Mouse (Mus musculus) stomach, embryonic 14.5 days (tissue): ENCODE measurements around the gene Vmn1r152. TPM values are rescaled to one million over a fixed set of nuclear protein-coding genes. Genes with fewer than 3 reads are reported as not detected.
"Not testable (repeated sequence)": the region's sequence is repeated elsewhere in the genome, so short reads cannot be mapped to it uniquely, and the experiment has no call there.

Source experiments
- ATAC-seq: fragments of 200-750 bp; cut with Nextera tagmentation; 2 replicates; pipeline ENCODE4 v1.8.0; 2017; ENCODE audit warnings: low read depth, moderate TSS enrichment; ENCODE audit not compliant: insufficient number of reproducible peaks, insufficient read depth, low FRiP score
- H3K27ac ChIP-seq: fragments of 300-500 bp; sonication (generic); 2 replicates; pipeline ENCODE4 v1.5.1; 2014; ENCODE audit warnings: mild to moderate bottlenecking, low read length, moderate library complexity, mixed read lengths
- H3K27me3 ChIP-seq: fragments of 300-500 bp; sonication (generic); 2 replicates; pipeline ENCODE4 v1.6.1; 2014; ENCODE audit warnings: low read length, control low read depth, mixed read lengths; ENCODE audit not compliant: control insufficient read depth, insufficient read depth
- H3K36me3 ChIP-seq: fragments of 300-500 bp; sonication (generic); 2 replicates; pipeline ENCODE4 v1.6.1; 2014; ENCODE audit warnings: mild to moderate bottlenecking, control low read depth, low read length, moderate library complexity, mixed read lengths; ENCODE audit not compliant: control insufficient read depth, insufficient read depth
- H3K4me1 ChIP-seq: fragments of 300-500 bp; sonication (generic); 2 replicates; pipeline ENCODE4 v1.6.1; 2014; ENCODE audit warnings: low read length, control low read depth, mixed read lengths; ENCODE audit not compliant: control insufficient read depth, insufficient read depth
- H3K4me2 ChIP-seq: fragments of 300-500 bp; sonication (generic); replicated peaks from 2 replicates; pipeline ENCODE4 v1.6.1; 2014; ENCODE audit warnings: low read depth, low read length, control low read depth
- H3K4me3 ChIP-seq: fragments of 300-500 bp; sonication (generic); 2 replicates; pipeline ENCODE4 v1.5.1; 2014; ENCODE audit warnings: low read depth, low read length, control low read depth
- H3K9ac ChIP-seq: fragments of 300-500 bp; sonication (generic); replicated peaks from 2 replicates; pipeline ENCODE4 v1.6.1; 2014; ENCODE audit warnings: low read depth, mild to moderate bottlenecking, control low read depth, low read length, moderate library complexity, mixed read lengths
- H3K9me3 ChIP-seq: fragments of 300-500 bp; sonication (generic); 2 replicates; pipeline ENCODE4 v1.6.1; 2016; ENCODE audit warnings: low read depth, low read length, control low read depth; ENCODE audit not compliant: control insufficient read depth
- WGBS: fragments of 180-500 bp; shearing (Covaris S2); extraction: QIAGEN DNeasy Blood & Tissue Kit; methylation state at CpG from one replicate; pipeline ENCODE4 v1.1.7; 2014; 5-methylcytosine and 5-hydroxymethylcytosine counted together
- polyA plus RNA-seq: library from polyadenylated mRNA; unstranded; fragments of >200 nt; fragmentation: Nextera tagmentation; extraction: Ambion mirVana; gene quantifications from 2 replicates; pipeline ENCODE4 v1.2.1, GENCODE M21; 2014

Gene Vmn1r152
- polyA plus RNA-seq, result not detected in 2 replicates

GRCm38 (mm10) chr7:22522667-22523066 lies at the start of gene Vmn1r152:
Gene Vmn1r152, plus strand, starts transcription at chr7:22522967.
- not testable (repeated sequence) for H3K9ac ChIP-seq, H3K27me3 ChIP-seq, H3K4me2 ChIP-seq, H3K9me3 ChIP-seq, H3K36me3 ChIP-seq, H3K27ac ChIP-seq, H3K4me3 ChIP-seq, ATAC-seq, H3K4me1 ChIP-seq
- WGBS, result no CpG with 5 or more reads among the region's 3 CpGs

GRCm38 (mm10) chr7:22499578-22499977 lies 23.2 kb upstream of the Vmn1r152 start, which contains the start of gene Vmn1r151:
Gene Vmn1r151, minus strand, starts transcription at chr7:22499678.
- H3K27ac ChIP-seq, H3K4me1 ChIP-seq, H3K27me3 ChIP-seq, H3K9me3 ChIP-seq, H3K36me3 ChIP-seq, H3K4me2 ChIP-seq, H3K4me3 ChIP-seq, ATAC-seq, H3K9ac ChIP-seq: not testable (repeated sequence)
- 35% methylated on average over 1 of the region's 3 CpGs for WGBS

- not testable (repeated sequence) for H3K27ac ChIP-seq, H3K4me3 ChIP-seq, H3K4me1 ChIP-seq, H3K27me3 ChIP-seq, H3K9me3 ChIP-seq, ATAC-seq, H3K4me2 ChIP-seq, H3K36me3 ChIP-seq, H3K9ac ChIP-seq
- no CpG with 5 or more reads among the region's 1 CpGs for WGBS
These were observed 12.0 kb downstream of the Vmn1r152 start, which contains the start of gene Gm8677 for GRCm38 (mm10) chr7:22534787-22535186. Gene Gm8677, minus strand, starts transcription at chr7:22534887.

GRCm38 (mm10) chr7:22565243-22565642 lies 42.5 kb downstream of the Vmn1r152 start, which contains the start of gene Gm4201:
Gene Gm4201, minus strand, starts transcription at chr7:22565343.
- not testable (repeated sequence) for H3K4me3 ChIP-seq, H3K27me3 ChIP-seq, H3K9me3 ChIP-seq, H3K9ac ChIP-seq, H3K4me1 ChIP-seq, ATAC-seq, H3K4me2 ChIP-seq, H3K36me3 ChIP-seq, H3K27ac ChIP-seq
- WGBS, result no CpG with 5 or more reads among the region's 3 CpGs

Other genes with a start within 250 kb of the Vmn1r152 start
- gene Gm4187, start 193.2 kb upstream of the Vmn1r152 start, polyA plus RNA-seq, result not detected in 2 replicates
- not detected in 2 replicates for gene Gm8660, start 151.9 kb upstream of the Vmn1r152 start, polyA plus RNA-seq
- gene Vmn1r148, start 109.4 kb upstream of the Vmn1r152 start, polyA plus RNA-seq, result not detected in 2 replicates
- gene Vmn1r149, start 84.7 kb upstream of the Vmn1r152 start, polyA plus RNA-seq, result not detected in 2 replicates
- gene Gm10665, start 58.9 kb upstream of the Vmn1r152 start, polyA plus RNA-seq, result not detected in 2 replicates
- not detected in 2 replicates for gene Vmn1r151, start 23.3 kb upstream of the Vmn1r152 start, polyA plus RNA-seq
- not detected in 2 replicates for gene Gm8677, start 11.9 kb downstream of the Vmn1r152 start, polyA plus RNA-seq
- not detected in 2 replicates for gene Gm4201, start 42.4 kb downstream of the Vmn1r152 start, polyA plus RNA-seq
- gene Gm4565, start 65.2 kb downstream of the Vmn1r152 start, polyA plus RNA-seq, result not detected in 2 replicates
- gene Vmn1r155, start 135.1 kb downstream of the Vmn1r152 start, polyA plus RNA-seq, result not detected in 2 replicates
- gene Gm8693, start 169.3 kb downstream of the Vmn1r152 start, polyA plus RNA-seq, result not detected in 2 replicates
- gene Gm4567, start 196.7 kb downstream of the Vmn1r152 start, polyA plus RNA-seq, result not detected in 2 replicates
- not detected in 2 replicates for gene Vmn1r157, start 238.7 kb downstream of the Vmn1r152 start, polyA plus RNA-seq